Mouse (Mus musculus): ENCODE measurements around the gene Fes.

DNA sequence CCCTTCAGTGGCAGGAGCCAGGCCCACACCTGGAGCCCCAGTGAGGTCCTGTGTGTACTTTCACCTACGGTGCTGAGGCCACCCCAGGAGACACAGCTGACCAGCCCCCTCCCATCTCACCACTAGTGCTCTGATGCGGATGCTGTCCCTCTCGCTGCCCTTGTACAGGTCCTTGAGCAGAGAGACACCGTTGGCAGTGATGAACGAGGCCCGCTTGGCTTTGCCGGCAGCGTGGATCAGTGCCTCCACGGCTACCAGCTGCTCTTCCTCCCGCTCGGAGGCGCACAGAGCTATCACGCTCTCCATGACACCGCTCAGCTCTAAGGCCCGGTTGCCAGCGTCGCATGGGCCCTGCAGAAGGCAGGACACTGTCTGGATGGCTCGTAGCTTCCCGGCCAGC is 56.3 kb downstream of the Fes start:
- TF ChIP-seq CTCF (IDR thresholded peaks at IDR 0.05; ENCODE audit: low read depth, low read length) (no peak), GATA1 (IDR thresholded peaks at IDR 0.05; ENCODE audit: borderline replicate concordance, low read length) (no peak)
